Mouse (Mus musculus) erythroblast, adult 5-6 weeks (primary cell): Measurements from ENCODE around the gene Cdk5rap3. TPM values are rescaled to one million over a fixed set of nuclear protein-coding genes. Genes with fewer than 3 reads are reported as not detected.
A peak's percentile ranks its signal among the peaks of the same experiment; 100 is the strongest.

Experiments used
- ATAC-seq: replicated peaks from 2 replicates; pipeline ENCODE4 v1.8.0; 2016; ENCODE audit warnings: moderate number of reproducible peaks, mild to moderate bottlenecking, moderate TSS enrichment, inconsistent platforms; ENCODE audit not compliant: poor library complexity, low FRiP score, severe bottlenecking
- total RNA-seq, 2 experiments: library from RNA; stranded (forward) in 1 of 2; stranded (reverse) in 1 of 2; fragments of 150-400 nt in 1 of 2; fragments of 200-764, 138-1000 nt in 1 of 2; gene quantifications; 2 replicates each; pipeline versions ENCODE4 v1.2.3 to v1.2.4; 2015 to 2017; ENCODE audit warnings: low replicate concordance in 2 of 2

Cdk5rap3 gene
- total RNA-seq, 2 experiments from 2014 or later, result 6.1 to 6.8 TPM

GRCm38 (mm10) chr11:96867149-96867548 lies 49.1 kb downstream of the Cdk5rap3 start:
- ATAC-seq, result peak; percentile 72

GRCm38 (mm10) chr11:96863206-96863995 lies 52.9 kb downstream of the Cdk5rap3 start:
- ATAC-seq, result no peak

GRCm38 (mm10) chr11:96862534-96862933 lies 53.8 kb downstream of the Cdk5rap3 start:
- ATAC-seq, result no peak

- ATAC-seq, result peak; percentile 89
These were observed 54.4 kb downstream of the Cdk5rap3 start for GRCm38 (mm10) chr11:96861878-96862289.

GRCm38 (mm10) chr11:96861446-96861845 lies 54.9 kb downstream of the Cdk5rap3 start:
- ATAC-seq, result peak; percentile 10; the same call in 1 of the 2 replicates

- peak; percentile 69 for ATAC-seq
These were observed 55.7 kb downstream of the Cdk5rap3 start for GRCm38 (mm10) chr11:96860564-96860963.

- no peak for ATAC-seq
These were observed 56.7 kb downstream of the Cdk5rap3 start for GRCm38 (mm10) chr11:96859635-96860034.

- ATAC-seq, result no peak
These were observed 58.9 kb downstream of the Cdk5rap3 start for GRCm38 (mm10) chr11:96857446-96857845.

Other genes with a start within 250 kb of the Cdk5rap3 start
- 1.3 and 12.3 TPM in 2 replicates for gene Snx11, start 138.9 kb downstream of the Cdk5rap3 start, total RNA-seq (2015; ENCODE audit: low replicate concordance)
- 10.2 and 16.3 TPM in 2 replicates for gene Snx11, start 138.9 kb downstream of the Cdk5rap3 start, total RNA-seq (2017; ENCODE audit: low replicate concordance)
- gene Cbx1, start 127.4 kb downstream of the Cdk5rap3 start, total RNA-seq (2015; ENCODE audit: low replicate concordance), result 13.6 and 14.4 TPM in 2 replicates
- 22.0 and 32.9 TPM in 2 replicates for gene Cbx1, start 127.4 kb downstream of the Cdk5rap3 start, total RNA-seq (2017; ENCODE audit: low replicate concordance)
- 27.0 and 27.1 TPM in 2 replicates for gene Nfe2l1, start 86.5 kb downstream of the Cdk5rap3 start, total RNA-seq (2015; ENCODE audit: low replicate concordance)
- gene Nfe2l1, start 86.5 kb downstream of the Cdk5rap3 start, total RNA-seq (2017; ENCODE audit: low replicate concordance), result 26.5 and 32.5 TPM in 2 replicates
- not detected in 2 replicates for gene Copz2, start 66.6 kb downstream of the Cdk5rap3 start, total RNA-seq (2015; ENCODE audit: low replicate concordance)
- gene Copz2, start 66.6 kb downstream of the Cdk5rap3 start, total RNA-seq (2017; ENCODE audit: low replicate concordance), result not detected in 2 replicates
- not detected in 2 replicates for gene Prr15l, start 11.6 kb upstream of the Cdk5rap3 start, total RNA-seq (2015; ENCODE audit: low replicate concordance)
- gene Prr15l, start 11.6 kb upstream of the Cdk5rap3 start, total RNA-seq (2017; ENCODE audit: low replicate concordance), result 0.94 and 1.3 TPM in 2 replicates
- gene Pnpo, start 27.5 kb upstream of the Cdk5rap3 start, total RNA-seq (2015; ENCODE audit: low replicate concordance), result 231 and 288 TPM in 2 replicates
- gene Pnpo, start 27.5 kb upstream of the Cdk5rap3 start, total RNA-seq (2017; ENCODE audit: low replicate concordance), result 381 and 405 TPM in 2 replicates
- 16.1 and 17.1 TPM in 2 replicates for gene Sp2, start 66.5 kb upstream of the Cdk5rap3 start, total RNA-seq (2015; ENCODE audit: low replicate concordance)
- 4.4 and 6.1 TPM in 2 replicates for gene Sp2, start 66.5 kb upstream of the Cdk5rap3 start, total RNA-seq (2017; ENCODE audit: low replicate concordance)
- gene Sp6, start 96.9 kb upstream of the Cdk5rap3 start, total RNA-seq (2015; ENCODE audit: low replicate concordance), result not detected in 2 replicates
- gene Sp6, start 96.9 kb upstream of the Cdk5rap3 start, total RNA-seq (2017; ENCODE audit: low replicate concordance), result not detected in 2 replicates
- gene Scrn2, start 113.4 kb upstream of the Cdk5rap3 start, total RNA-seq (2015; ENCODE audit: low replicate concordance), result 0.84 TPM in 1 of 2 replicates, not detected in the other
- gene Scrn2, start 113.4 kb upstream of the Cdk5rap3 start, total RNA-seq (2017; ENCODE audit: low replicate concordance), result 2.0 and 3.1 TPM in 2 replicates
- gene Lrrc46, start 124.9 kb upstream of the Cdk5rap3 start, total RNA-seq (2015; ENCODE audit: low replicate concordance), result 6.5 TPM in 1 of 2 replicates, not detected in the other
- 0.17 TPM in 1 of 2 replicates, not detected in the other for gene Lrrc46, start 124.9 kb upstream of the Cdk5rap3 start, total RNA-seq (2017; ENCODE audit: low replicate concordance)
- gene Mrpl10, start 125.1 kb upstream of the Cdk5rap3 start, total RNA-seq (2015; ENCODE audit: low replicate concordance), result 8.8 TPM in 2 replicates
- gene Mrpl10, start 125.1 kb upstream of the Cdk5rap3 start, total RNA-seq (2017; ENCODE audit: low replicate concordance), result 5.6 and 6.2 TPM in 2 replicates
- 5.6 and 7.3 TPM in 2 replicates for gene Osbpl7, start 134.1 kb upstream of the Cdk5rap3 start, total RNA-seq (2015; ENCODE audit: low replicate concordance)
- 2.1 and 5.7 TPM in 2 replicates for gene Osbpl7, start 134.1 kb upstream of the Cdk5rap3 start, total RNA-seq (2017; ENCODE audit: low replicate concordance)
- not detected in 2 replicates for gene Tbx21, start 198.8 kb upstream of the Cdk5rap3 start, total RNA-seq (2015; ENCODE audit: low replicate concordance)
- gene Tbx21, start 198.8 kb upstream of the Cdk5rap3 start, total RNA-seq (2017; ENCODE audit: low replicate concordance), result not detected in 2 replicates
- 0.96 and 2.7 TPM in 2 replicates for gene Tbkbp1, start 235.0 kb upstream of the Cdk5rap3 start, total RNA-seq (2015; ENCODE audit: low replicate concordance)
- gene Tbkbp1, start 235.0 kb upstream of the Cdk5rap3 start, total RNA-seq (2017; ENCODE audit: low replicate concordance), result 0.70 and 6.3 TPM in 2 replicates